Mouse (Mus musculus) left cerebral cortex, adult 6 months (tissue): ENCODE measurements around the gene Ktn1. TPM values are rescaled to one million over a fixed set of nuclear protein-coding genes. Genes with fewer than 3 reads are reported as not detected.

Source experiments
- long read RNA-seq, 2 experiments: library from polyadenylated mRNA; unstranded; transcript quantifications; one replicate each; pipeline ENCODE4 v2.0.0; 2019 to 2020
- polyA plus RNA-seq: library from polyadenylated mRNA; unstranded; fragments of <200 nt; fragmentation: Nextera tagmentation; gene quantifications from 2 replicates; pipeline ENCODE4 v1.2.3, GENCODE M21; 2021

Gene Ktn1
- polyA plus RNA-seq = 39.8 and 46.9 TPM in 2 replicates
- long read RNA-seq, experiment 1, partial matches to known transcripts = 68 of 121 reads
- long read RNA-seq, experiment 1, other reads (novel, unspliced or antisense) = 53 of 121 reads
- long read RNA-seq, experiment 2, partial matches to known transcripts = 147 of 161 reads
- long read RNA-seq, experiment 2, other reads (novel, unspliced or antisense) = 14 of 161 reads

GRCm38 (mm10) chr14:47648218-47648617, at the start of gene Ktn1:
Gene Ktn1 (plus strand): TSS chr14:47648448.

Other genes starting within 250 kb of the Ktn1 start
- gene Dlgap5, start 230.0 kb upstream of the Ktn1 start, polyA plus RNA-seq = 0.18 and 0.63 TPM in 2 replicates
- gene Fbxo34, start 198.0 kb upstream of the Ktn1 start, polyA plus RNA-seq = 50.9 and 65.2 TPM in 2 replicates
- gene Atg14, start 77.8 kb upstream of the Ktn1 start, polyA plus RNA-seq = 9.4 and 12.3 TPM in 2 replicates